Mouse (Mus musculus): Measurements from ENCODE around the gene Wsb2. TPM values are rescaled to one million over a fixed set of nuclear protein-coding genes. Genes with fewer than 3 reads are reported as not detected.
"Not testable (repeated sequence)": the region's sequence is repeated elsewhere in the genome, so short reads cannot be mapped to it uniquely, and the experiment has no call there.

Gene Wsb2
- polyA plus RNA-seq, 1 experiment from 2014 or later: 67.6 TPM

GRCm38 (mm10) chr5:117396596-117397014, 39.5 kb downstream of the Wsb2 start:
- Histone ChIP-seq H3K27me3 (no peaks in the 10 kb centered on the region), H3K4me1 (peaks cover 4% of the 10 kb centered on the region; the same call in 1 of the 2 replicates), H3K4me2 (replicated peaks) (no peak overlapping the region), H3K9me3 (0 out of 2 replicates have a peak, but pooled peaks cover 1% of the 10 kb centered on the region), H3K36me3 (no peaks in the 10 kb centered on the region), H3K9ac (no peak overlapping the region), H3K27ac (no peak overlapping the region), H3K4me3 (no peak overlapping the region)
- ATAC-seq (ENCODE audit: insufficient number of reproducible peaks, insufficient read depth, low FRiP score, low TSS enrichment): no peak
- 63% methylated on average over 6 of the region's 6 CpGs for WGBS

- ATAC-seq (ENCODE audit: insufficient number of reproducible peaks, insufficient read depth, low FRiP score, low TSS enrichment): no peak
- H3K4me3 ChIP-seq: no peak overlapping the region
- H3K36me3 ChIP-seq: no peaks in the 10 kb centered on the region
- 81% methylated on average over 6 of the region's 6 CpGs for WGBS
- no peak overlapping the region for H3K27ac ChIP-seq
- H3K27me3 ChIP-seq: no peaks in the 10 kb centered on the region
- H3K9ac ChIP-seq: no peak overlapping the region
- no peak overlapping the region for H3K4me2 ChIP-seq (replicated peaks)
- H3K4me1 ChIP-seq: peaks cover 4% of the 10 kb centered on the region; the same call in 1 of the 2 replicates
- no peaks in the 10 kb centered on the region for H3K9me3 ChIP-seq
Measured at GRCm38 (mm10) chr5:117397371-117397770, 40.3 kb downstream of the Wsb2 start.

- 11% methylated on average over 4 of the region's 5 CpGs for WGBS
- Histone ChIP-seq H3K4me3 (no peak overlapping the region), H3K4me2 (replicated peaks) (no peak overlapping the region), H3K9ac (no peak overlapping the region), H3K36me3 (no peaks in the 10 kb centered on the region), H3K4me1 (peaks cover 4% of the 10 kb centered on the region; the same call in 1 of the 2 replicates), H3K27me3 (no peaks in the 10 kb centered on the region), H3K27ac (no peak overlapping the region), H3K9me3 (no peaks in the 10 kb centered on the region)
- no peak for ATAC-seq (ENCODE audit: insufficient number of reproducible peaks, insufficient read depth, low FRiP score, low TSS enrichment)
Measured at GRCm38 (mm10) chr5:117398007-117398550, 41.0 kb downstream of the Wsb2 start.

- 74% methylated on average over 9 of the region's 9 CpGs for WGBS
- no peak overlapping the region for H3K4me2 ChIP-seq (replicated peaks)
Measured at GRCm38 (mm10) chr5:117399281-117399680, 42.2 kb downstream of the Wsb2 start.

GRCm38 (mm10) chr5:117403609-117404008, 46.5 kb downstream of the Wsb2 start:
- Histone ChIP-seq H3K27me3 (no peaks in the 10 kb centered on the region), H3K4me2 (replicated peaks) (no peak overlapping the region), H3K27ac (no peak overlapping the region), H3K36me3 (no peaks in the 10 kb centered on the region), H3K9ac (no peak overlapping the region), H3K4me3 (no peak overlapping the region), H3K4me1 (no peaks in the 10 kb centered on the region), H3K9me3 (no peaks in the 10 kb centered on the region)
- WGBS: 90% methylated on average over 7 of the region's 8 CpGs
- no peak for ATAC-seq (ENCODE audit: insufficient number of reproducible peaks, insufficient read depth, low FRiP score, low TSS enrichment)

More at GRCm38 (mm10) chr5:117399281-117399680, 42.2 kb downstream of the Wsb2 start:
- no peak for ATAC-seq (ENCODE audit: insufficient number of reproducible peaks, insufficient read depth, low FRiP score, low TSS enrichment)
- Histone ChIP-seq H3K4me1 (peaks cover 4% of the 10 kb centered on the region; the same call in 1 of the 2 replicates), H3K27ac (no peak overlapping the region), H3K27me3 (no peaks in the 10 kb centered on the region), H3K9ac (no peak overlapping the region), H3K4me3 (no peak overlapping the region), H3K36me3 (no peaks in the 10 kb centered on the region), H3K9me3 (no peaks in the 10 kb centered on the region)

GRCm38 (mm10) chr5:117404671-117405070, 47.6 kb downstream of the Wsb2 start:
- H3K4me3 ChIP-seq; H3K4me2 ChIP-seq (replicated peaks); H3K27me3 ChIP-seq; H3K9ac ChIP-seq; ATAC-seq (ENCODE audit: insufficient number of reproducible peaks, insufficient read depth, low FRiP score, low TSS enrichment); H3K27ac ChIP-seq; H3K9me3 ChIP-seq; H3K4me1 ChIP-seq; H3K36me3 ChIP-seq: not testable (repeated sequence)
- WGBS: 82% methylated on average over 2 of the region's 2 CpGs

- Histone ChIP-seq H3K4me2 (replicated peaks) (no peak overlapping the region), H3K9me3 (no peaks in the 10 kb centered on the region), H3K9ac (no peak overlapping the region), H3K36me3 (no peaks in the 10 kb centered on the region), H3K4me1 (peaks cover 1% of the 10 kb centered on the region), H3K4me3 (no peak overlapping the region), H3K27ac (no peak overlapping the region), H3K27me3 (peaks cover 20% of the 10 kb centered on the region)
- ATAC-seq (ENCODE audit: insufficient number of reproducible peaks, insufficient read depth, low FRiP score, low TSS enrichment): no peak
- 62% methylated on average over 4 of the region's 4 CpGs for WGBS
Measured at GRCm38 (mm10) chr5:117408216-117408615, 51.1 kb downstream of the Wsb2 start.

GRCm38 (mm10) chr5:117409369-117409768, 52.3 kb downstream of the Wsb2 start:
- Histone ChIP-seq H3K9me3 (no peaks in the 10 kb centered on the region), H3K27me3 (peaks cover 31% of the 10 kb centered on the region), H3K4me2 (replicated peaks) (no peak overlapping the region), H3K36me3 (no peaks in the 10 kb centered on the region), H3K4me3 (no peak overlapping the region), H3K9ac (no peak overlapping the region), H3K27ac (no peak overlapping the region), H3K4me1 (peaks cover 7% of the 10 kb centered on the region)
- ATAC-seq (ENCODE audit: insufficient number of reproducible peaks, insufficient read depth, low FRiP score, low TSS enrichment): no peak
- WGBS: 66% methylated on average over 6 of the region's 6 CpGs

- Histone ChIP-seq H3K36me3 (no peaks in the 10 kb centered on the region), H3K27me3 (peaks cover 62% of the 10 kb centered on the region), H3K9ac (peak within 1 kb of the TSS; percentile 52), H3K4me1 (peaks cover 7% of the 10 kb centered on the region), H3K4me3 (peak within 1 kb of the TSS; percentile 66), H3K27ac (peak within 1 kb of the TSS; percentile 60), H3K4me2 (replicated peaks) (peak within 1 kb of the TSS; percentile 99), H3K9me3 (no peaks in the 10 kb centered on the region)
- WGBS: under 1% methylated on average over 88 of the region's 89 CpGs
- ATAC-seq (ENCODE audit: insufficient number of reproducible peaks, insufficient read depth, low FRiP score, low TSS enrichment): 0 out of 2 replicates have a peak, but pooled peaks have one; percentile 41
Measured at GRCm38 (mm10) chr5:117413507-117414501, 56.7 kb downstream of the Wsb2 start, which contains the start of gene Ksr2. Gene Ksr2 (plus strand): TSS chr5:117414000.

GRCm38 (mm10) chr5:117414611-117415010, 57.5 kb downstream of the Wsb2 start:
- peaks cover 7% of the 10 kb centered on the region for H3K4me1 ChIP-seq
- peaks cover 61% of the 10 kb centered on the region for H3K27me3 ChIP-seq
- under 1% methylated on average over 10 of the region's 10 CpGs for WGBS
- H3K9ac ChIP-seq: peak overlapping the region; percentile 52; the same call in 1 of the 2 replicates
- H3K9me3 ChIP-seq: no peaks in the 10 kb centered on the region
- H3K4me3 ChIP-seq: peak overlapping the region; percentile 66
- no peaks in the 10 kb centered on the region for H3K36me3 ChIP-seq
- no peak overlapping the region; the same call in 1 of the 2 replicates for H3K27ac ChIP-seq
- no peak for ATAC-seq (ENCODE audit: insufficient number of reproducible peaks, insufficient read depth, low FRiP score, low TSS enrichment)
- peak overlapping the region; percentile 99 for H3K4me2 ChIP-seq (replicated peaks)

- no peaks in the 10 kb centered on the region for H3K36me3 ChIP-seq
- H3K4me3 ChIP-seq: peak overlapping the region; percentile 66
- peaks cover 60% of the 10 kb centered on the region for H3K27me3 ChIP-seq
- peaks cover 7% of the 10 kb centered on the region for H3K4me1 ChIP-seq
- 28% methylated on average over 18 of the region's 19 CpGs for WGBS
- ATAC-seq (ENCODE audit: insufficient number of reproducible peaks, insufficient read depth, low FRiP score, low TSS enrichment): no peak
- peak overlapping the region; percentile 99 for H3K4me2 ChIP-seq (replicated peaks)
- no peaks in the 10 kb centered on the region for H3K9me3 ChIP-seq
- no peak overlapping the region for H3K9ac ChIP-seq
- H3K27ac ChIP-seq: no peak overlapping the region
Measured at GRCm38 (mm10) chr5:117415011-117415912, 58.2 kb downstream of the Wsb2 start.
